Mouse (Mus musculus) E14TG2a.4 (cell line): Measurements from ENCODE around the gene Tmem214.
A peak's percentile ranks its signal among the peaks of the same experiment; 100 is the strongest.

Experiments
- H3K27me3 ChIP-seq: 2 replicates; pipeline ENCODE4 v1.6.1; 2014; ENCODE audit warnings: low read length, control low read depth; ENCODE audit not compliant: insufficient read depth
- H3K36me3 ChIP-seq: 2 replicates; pipeline ENCODE4 v1.6.1; 2014; ENCODE audit warnings: low read length, control low read depth; ENCODE audit not compliant: insufficient read depth
- H3K4me1 ChIP-seq: replicated peaks from 2 replicates; pipeline ENCODE4 v1.6.1; 2014; ENCODE audit warnings: low read depth, low read length, control low read depth
- H3K4me3 ChIP-seq: replicated peaks from 2 replicates; pipeline ENCODE4 v1.5.1; 2014; ENCODE audit warnings: mild to moderate bottlenecking, low read length
- H3K9me3 ChIP-seq: 2 replicates; pipeline ENCODE4 v1.6.1; 2014; ENCODE audit warnings: low read length, control low read depth
- CTCF ChIP-seq: conservative IDR thresholded peaks from 2 replicates; pipeline ENCODE4 v1.5.1; 2014; ENCODE audit warnings: low read length
- NANOG ChIP-seq: IDR thresholded peaks from 2 replicates; pipeline ENCODE4 v1.6.1; 2014; ENCODE audit warnings: borderline replicate concordance, low read length, mixed read lengths
- POU5F1 ChIP-seq: IDR thresholded peaks from 2 replicates; pipeline ENCODE4 v1.6.1; 2014; ENCODE audit warnings: low read length, borderline replicate concordance

The Tmem214 gene

DNA sequence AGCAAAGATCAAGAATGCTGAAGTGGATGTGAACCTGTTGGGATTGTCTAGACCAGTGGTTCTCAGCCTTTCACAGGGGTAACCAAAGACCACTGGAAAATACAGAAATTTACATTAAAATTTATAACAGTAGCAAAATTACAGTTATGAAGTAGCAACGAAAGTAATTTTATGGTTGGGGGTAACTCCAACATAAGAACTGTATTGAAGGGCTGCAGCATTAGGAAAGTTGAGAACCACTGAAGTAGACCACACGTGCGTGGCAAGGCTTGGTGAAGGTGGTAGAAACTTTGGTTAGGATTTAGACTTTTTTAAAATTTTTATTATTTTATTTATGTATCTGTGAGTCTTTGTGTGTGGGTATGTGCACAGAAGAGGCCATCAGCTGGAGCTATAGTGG is at the start of gene Tmem214:
TSS of gene Tmem214 (plus strand) at position 301 of the 400 bp plus-strand sequence.
- no peaks in the 10 kb centered on the region for H3K9me3 ChIP-seq
- peaks cover 12% of the 10 kb centered on the region; the same call in 1 of the 2 replicates for H3K27me3 ChIP-seq
- TF ChIP-seq CTCF (no peak), NANOG (no peak), POU5F1 (no peak)

GRCm38 (mm10) chr5:30818758-30819309 is 49.0 kb upstream of the Tmem214 start:
- Histone ChIP-seq H3K4me3 (no peak overlapping the region), H3K36me3 (no peaks in the 10 kb centered on the region), H3K9me3 (no peaks in the 10 kb centered on the region), H3K27me3 (peaks cover 9% of the 10 kb centered on the region), H3K4me1 (peaks cover 10% of the 10 kb centered on the region)
- TF ChIP-seq POU5F1 (no peak), CTCF (no peak), NANOG (no peak)

More for the DNA sequence above, at the start of gene Tmem214:
- peak within 1 kb of the TSS; percentile 92; the same call in 1 of the 2 replicates for H3K4me3 ChIP-seq
- H3K4me1 ChIP-seq, result peaks cover 65% of the 10 kb centered on the region
- peaks cover 24% of the 10 kb centered on the region for H3K36me3 ChIP-seq

- TF ChIP-seq NANOG (no peak), POU5F1 (no peak)
- no peaks in the 10 kb centered on the region for H3K9me3 ChIP-seq
- no peaks in the 10 kb centered on the region for H3K36me3 ChIP-seq
- no peaks in the 10 kb centered on the region for H3K27me3 ChIP-seq
- no peak overlapping the region for H3K4me3 ChIP-seq
- H3K4me1 ChIP-seq, result no peaks in the 10 kb centered on the region
These were observed 45.1 kb upstream of the Tmem214 start for GRCm38 (mm10) chr5:30822689-30823088.

- Histone ChIP-seq H3K4me1 (no peaks in the 10 kb centered on the region), H3K9me3 (no peaks in the 10 kb centered on the region), H3K27me3 (no peaks in the 10 kb centered on the region), H3K4me3 (no peak overlapping the region), H3K36me3 (no peaks in the 10 kb centered on the region)
- TF ChIP-seq CTCF (no peak), POU5F1 (no peak), NANOG (no peak)
These were observed 44.7 kb upstream of the Tmem214 start for GRCm38 (mm10) chr5:30823091-30823490.

GRCm38 (mm10) chr5:30824124-30824988 is 43.5 kb upstream of the Tmem214 start:
- H3K27me3 ChIP-seq, result no peaks in the 10 kb centered on the region
- H3K4me3 ChIP-seq, result no peak overlapping the region
- H3K4me1 ChIP-seq, result no peaks in the 10 kb centered on the region
- H3K9me3 ChIP-seq, result no peaks in the 10 kb centered on the region
- no peaks in the 10 kb centered on the region for H3K36me3 ChIP-seq
- no peak for TF ChIP-seq POU5F1
- no peak for TF ChIP-seq CTCF
- TF ChIP-seq NANOG, result no peak

DNA sequence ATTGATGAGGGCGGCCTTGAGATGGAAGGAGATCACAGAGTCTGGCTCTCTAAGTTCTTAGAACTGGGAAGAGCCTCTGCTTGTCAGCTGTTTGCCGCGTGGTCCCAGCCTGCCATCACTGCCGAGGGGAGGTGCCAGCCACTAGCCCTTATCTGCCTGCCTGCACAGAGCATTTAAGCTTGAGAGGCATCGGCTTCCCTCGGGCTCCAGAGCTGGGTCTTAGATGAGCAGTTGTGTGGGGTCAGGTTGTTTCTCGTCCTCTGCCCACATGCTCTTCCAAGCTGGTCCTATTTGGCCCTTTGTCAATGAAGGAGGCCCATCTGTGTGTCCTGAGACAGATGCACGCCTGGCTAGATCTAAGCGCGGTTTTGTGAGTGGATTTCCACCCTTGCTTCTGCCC is 42.6 kb upstream of the Tmem214 start:
- Histone ChIP-seq H3K4me1 (no peaks in the 10 kb centered on the region), H3K27me3 (no peaks in the 10 kb centered on the region), H3K36me3 (no peaks in the 10 kb centered on the region), H3K9me3 (no peaks in the 10 kb centered on the region), H3K4me3 (no peak overlapping the region)
- no peak for TF ChIP-seq NANOG
- TF ChIP-seq POU5F1, result no peak
- TF ChIP-seq CTCF, result no peak

DNA sequence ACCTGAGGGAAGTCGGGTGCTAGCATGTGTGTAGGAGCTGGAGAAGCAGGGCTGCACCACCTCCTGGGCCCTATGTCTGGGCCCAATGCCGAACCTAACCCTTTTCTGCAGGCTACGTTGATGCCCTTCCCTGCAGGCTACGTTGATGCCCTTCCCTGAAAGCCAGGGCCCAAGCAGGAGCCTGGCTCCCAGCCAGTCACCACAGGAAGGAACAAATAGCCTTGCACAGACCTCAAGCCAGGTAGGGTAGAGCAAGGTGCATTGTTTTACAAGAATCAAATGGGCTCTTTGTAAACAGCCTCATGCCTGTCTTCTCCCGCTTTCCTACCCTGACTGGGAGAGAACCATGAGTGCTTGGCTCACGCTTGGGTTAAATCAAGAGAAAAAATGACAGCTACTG is 42.0 kb upstream of the Tmem214 start:
- no peaks in the 10 kb centered on the region for H3K36me3 ChIP-seq

DNA sequence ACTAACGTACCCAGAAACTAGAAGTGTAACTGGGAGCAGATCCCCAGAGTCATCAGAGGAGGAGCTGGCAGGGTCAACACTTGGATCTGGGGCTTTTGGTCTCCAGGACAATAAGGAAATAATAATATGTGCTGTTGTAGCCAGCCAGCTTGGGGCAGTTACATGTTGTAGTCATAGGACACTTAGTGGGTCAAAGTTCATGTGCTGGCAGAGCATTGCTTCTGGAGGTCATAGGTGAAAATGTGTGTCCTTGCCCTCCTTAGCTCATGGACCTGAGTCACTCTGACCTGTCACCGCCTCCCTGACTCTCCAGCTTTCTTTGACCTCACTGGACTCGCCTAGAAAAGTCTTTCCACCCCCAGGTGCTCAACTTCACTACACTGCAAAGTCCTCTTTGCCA is 34.4 kb upstream of the Tmem214 start:
- Histone ChIP-seq H3K36me3 (no peaks in the 10 kb centered on the region), H3K9me3 (no peaks in the 10 kb centered on the region), H3K27me3 (no peaks in the 10 kb centered on the region), H3K4me3 (no peak overlapping the region), H3K4me1 (no peaks in the 10 kb centered on the region)
- no peak for TF ChIP-seq NANOG

More for the DNA sequence above, 42.0 kb upstream of the Tmem214 start:
- no peaks in the 10 kb centered on the region for H3K4me1 ChIP-seq
- no peaks in the 10 kb centered on the region for H3K9me3 ChIP-seq
- no peak for TF ChIP-seq POU5F1
- TF ChIP-seq NANOG, result no peak
- TF ChIP-seq CTCF, result no peak
- H3K27me3 ChIP-seq, result no peaks in the 10 kb centered on the region
- H3K4me3 ChIP-seq, result no peak overlapping the region
